9 mouse cellular contexts compared by ENCODE assay signal in the genomic region with DNA sequence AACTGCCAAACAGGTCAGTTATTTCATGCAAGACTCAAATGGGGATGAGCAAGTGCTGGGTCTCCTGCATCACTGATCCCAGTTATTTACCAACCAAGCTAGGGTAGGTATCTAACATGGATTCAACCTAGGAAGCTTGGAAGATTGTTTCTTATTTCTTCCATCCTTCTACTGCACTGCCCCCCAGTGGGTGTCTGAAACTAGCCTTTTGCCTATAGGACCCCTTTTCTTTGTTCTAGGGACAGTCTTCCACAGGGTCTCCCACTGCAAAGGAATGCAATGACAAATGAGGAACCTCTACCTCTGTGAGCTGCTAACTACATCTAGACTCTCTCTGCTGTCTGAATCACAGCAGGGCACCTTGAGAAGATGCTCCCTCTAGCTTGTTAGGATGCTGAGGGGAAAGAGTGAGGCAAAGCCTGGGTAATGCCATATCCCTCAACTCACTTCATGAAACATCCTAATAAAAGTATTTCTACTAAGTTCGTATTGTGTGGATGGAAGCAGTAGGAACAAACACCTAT. TPM values are rescaled to one million over a fixed set of nuclear protein-coding genes. Genes with fewer than 3 reads are reported as not detected.
DNase-seq lines count a peak whose midpoint lies in the region; ATAC-seq and TF ChIP-seq lines count a peak whose summit lies in the region.
"Had no signal": no experiment of that assay in that cellular context is flagged by ENCODE, and none has a peak within 500 bp of the region (broad histone marks: within the 10 kb centered on the region; RNA-seq: fewer than 3 reads in every experiment).

No protein-coding gene starts in this region.

- H3K27ac ChIP-seq in hindbrain, embryonic 10.5 days: 0 out of 2 replicates have a peak overlapping the region, but pooled peaks have one; percentile 2
- no peak overlapping the region for H3K27ac ChIP-seq in hindbrain, embryonic 16.5 days (ENCODE audit: low read depth, low read length)
- no peak overlapping the region; the same call in 1 of the 2 replicates for H3K27ac ChIP-seq in forebrain, embryonic 13.5 days
- H3K27ac ChIP-seq in liver, postnatal 0 days (ENCODE audit: low read depth): no peak overlapping the region

- peak; percentile 20; the same call in 1 of the 2 replicates for TF ChIP-seq CTCF in liver, postnatal 0 days (IDR thresholded peaks at IDR 0.05; ENCODE audit: low read depth)

- no peak overlapping the region for H3K4me2 ChIP-seq in hindbrain, embryonic 16.5 days (ENCODE audit: low read length)
- H3K4me2 ChIP-seq in forebrain, embryonic 13.5 days: peak overlapping the region; percentile 95
- H3K4me2 ChIP-seq in liver, postnatal 0 days (ENCODE audit: low read depth, low read length): peak overlapping the region; percentile 87; the same call in 1 of the 2 replicates

- no peaks in the 10 kb centered on the region for H3K9me3 ChIP-seq in hindbrain, embryonic 10.5 days
- H3K9me3 ChIP-seq in hindbrain, embryonic 16.5 days (ENCODE audit: control insufficient read depth, low read length): no peaks in the 10 kb centered on the region
- H3K9me3 ChIP-seq in forebrain, embryonic 13.5 days (replicated peaks): no peaks in the 10 kb centered on the region
- H3K9me3 ChIP-seq in liver, postnatal 0 days (ENCODE audit: low read length): no peaks in the 10 kb centered on the region

- H3K9ac ChIP-seq in hindbrain, embryonic 16.5 days (ENCODE audit: low read depth, low read length): no peak overlapping the region
- H3K9ac ChIP-seq in forebrain, embryonic 13.5 days: peak overlapping the region; percentile 2; the same call in 1 of the 2 replicates
- no peak overlapping the region for H3K9ac ChIP-seq in liver, postnatal 0 days (replicated peaks)

- TF ChIP-seq EP300 in liver, postnatal 0 days (IDR thresholded peaks at IDR 0.05; ENCODE audit: low read depth): no peak

- no peaks in the 10 kb centered on the region for H3K27me3 ChIP-seq in hindbrain, embryonic 10.5 days (ENCODE audit: insufficient read depth, poor library complexity, severe bottlenecking)
- no peaks in the 10 kb centered on the region for H3K27me3 ChIP-seq in hindbrain, embryonic 16.5 days (replicated peaks; ENCODE audit: control insufficient read depth, insufficient read depth, low read length)
- H3K27me3 ChIP-seq in forebrain, embryonic 13.5 days: no peaks in the 10 kb centered on the region
- H3K27me3 ChIP-seq in liver, postnatal 0 days (ENCODE audit: insufficient read depth, low read length): no peaks in the 10 kb centered on the region

- H3K4me1 ChIP-seq in hindbrain, embryonic 10.5 days (replicated peaks): peaks cover 55% of the 10 kb centered on the region
- peaks cover 36% of the 10 kb centered on the region for H3K4me1 ChIP-seq in hindbrain, embryonic 16.5 days (ENCODE audit: control insufficient read depth, insufficient read depth, low read depth, low read length)
- H3K4me1 ChIP-seq in forebrain, embryonic 13.5 days: peaks cover 52% of the 10 kb centered on the region
- peaks cover 28% of the 10 kb centered on the region for H3K4me1 ChIP-seq in liver, postnatal 0 days (ENCODE audit: insufficient read depth)

- intact Hi-C loops in left cerebral cortex, postnatal 25 days (cut with DNase I): no loop called here

- ATAC-seq in hindbrain, embryonic 16.5 days: no peak
- ATAC-seq in forebrain, embryonic 13.5 days: no peak
- ATAC-seq in liver, postnatal 0 days: no peak

- H3K36me3 ChIP-seq in hindbrain, embryonic 10.5 days: peaks cover 63% of the 10 kb centered on the region
- H3K36me3 ChIP-seq in hindbrain, embryonic 16.5 days (ENCODE audit: control insufficient read depth, insufficient read depth, low read length): peaks cover 16% of the 10 kb centered on the region
- H3K36me3 ChIP-seq in forebrain, embryonic 13.5 days (ENCODE audit: poor library complexity, severe bottlenecking): peaks cover 50% of the 10 kb centered on the region
- H3K36me3 ChIP-seq in liver, postnatal 0 days (replicated peaks; ENCODE audit: insufficient read depth, low read length): peaks cover 24% of the 10 kb centered on the region

- no peak for DNase-seq in hindbrain, embryonic 10.5 days (ENCODE audit: low spot score)
- peak; percentile 60 for DNase-seq in ES-CJ7 (ENCODE audit: low read depth, low spot score)
- DNase-seq in liver, postnatal 0 days: no peak
- no peak for DNase-seq in urinary bladder, postnatal 10 days (ENCODE audit: low spot score)
- no peak for DNase-seq in left cerebral cortex, postnatal 25 days (ENCODE audit: low spot score in 2 of 2)
- no peak for DNase-seq in right cerebral cortex, postnatal 36 days (ENCODE audit: low spot score in 2 of 2)

- 83% methylated on average over 1 of the region's 1 CpGs for WGBS in hindbrain, embryonic 10.5 days
- WGBS in hindbrain, embryonic 16.5 days: 74% methylated on average over 1 of the region's 1 CpGs
- 71% methylated on average over 1 of the region's 1 CpGs for WGBS in forebrain, embryonic 13.5 days
- WGBS in liver, postnatal 0 days (ENCODE audit: insufficient replicate concordance): 66% methylated on average over 1 of the region's 1 CpGs

- H3K4me3 ChIP-seq in hindbrain, embryonic 10.5 days: peak overlapping the region; percentile 85; the same call in 1 of the 2 replicates
- H3K4me3 ChIP-seq in hindbrain, embryonic 16.5 days (ENCODE audit: low read length): no peak overlapping the region
- H3K4me3 ChIP-seq in forebrain, embryonic 13.5 days: peak overlapping the region; percentile 85
- no peak overlapping the region for H3K4me3 ChIP-seq in liver, postnatal 0 days (ENCODE audit: low read depth, low read length)

RNA-seq across cellular contexts. Expression of gene Rps28, which starts 1.9 kb away (rescaled TPM):
- polyA plus RNA-seq in hindbrain, embryonic 10.5 days (2016; fragmentation: Nextera tagmentation; extraction: Ambion mirVana): 712 and 835 TPM in 2 replicates
- polyA plus RNA-seq in hindbrain, embryonic 16.5 days (2015; fragmentation: Nextera tagmentation; extraction: Ambion mirVana): 392 and 410 TPM in 2 replicates
- 779 and 868 TPM in 2 replicates for polyA plus RNA-seq in forebrain, embryonic 13.5 days (2015; fragmentation: Nextera tagmentation; extraction: Ambion mirVana)
- 699 and 710 TPM in 2 replicates for polyA plus RNA-seq in liver, postnatal 0 days (2015; fragmentation: Nextera tagmentation; extraction: Ambion mirVana)
- total RNA-seq in left cerebral cortex, postnatal 25 days (2021): 100 to 1,000 TPM; 675 to 677 TPM

RNA-seq across cellular contexts. Expression of gene Ndufa7, which starts 1.9 kb away (rescaled TPM):
- 517 and 544 TPM in 2 replicates for polyA plus RNA-seq in hindbrain, embryonic 10.5 days (2016; fragmentation: Nextera tagmentation; extraction: Ambion mirVana)
- 464 and 517 TPM in 2 replicates for polyA plus RNA-seq in hindbrain, embryonic 16.5 days (2015; fragmentation: Nextera tagmentation; extraction: Ambion mirVana)
- polyA plus RNA-seq in forebrain, embryonic 13.5 days (2015; fragmentation: Nextera tagmentation; extraction: Ambion mirVana): 473 and 507 TPM in 2 replicates
- polyA plus RNA-seq in liver, postnatal 0 days (2015; fragmentation: Nextera tagmentation; extraction: Ambion mirVana): 379 and 389 TPM in 2 replicates
- 100 to 1,000 TPM; 196 to 205 TPM for total RNA-seq in left cerebral cortex, postnatal 25 days (2021)

RNA-seq across cellular contexts. Expression of gene Kank3, which starts 12.2 kb away (rescaled TPM):
- 26.2 and 28.5 TPM in 2 replicates for polyA plus RNA-seq in hindbrain, embryonic 10.5 days (2016; fragmentation: Nextera tagmentation; extraction: Ambion mirVana)
- polyA plus RNA-seq in hindbrain, embryonic 16.5 days (2015; fragmentation: Nextera tagmentation; extraction: Ambion mirVana): 45.8 and 46.6 TPM in 2 replicates
- 27.3 and 29.0 TPM in 2 replicates for polyA plus RNA-seq in forebrain, embryonic 13.5 days (2015; fragmentation: Nextera tagmentation; extraction: Ambion mirVana)
- polyA plus RNA-seq in liver, postnatal 0 days (2015; fragmentation: Nextera tagmentation; extraction: Ambion mirVana): 9.4 and 10.6 TPM in 2 replicates
- 10 to 100 TPM; 37.0 to 39.7 TPM for total RNA-seq in left cerebral cortex, postnatal 25 days (2021)

RNA-seq across cellular contexts. Expression of gene Cd320, which starts 20.4 kb away (rescaled TPM):
- 87.7 and 91.8 TPM in 2 replicates for polyA plus RNA-seq in hindbrain, embryonic 10.5 days (2016; fragmentation: Nextera tagmentation; extraction: Ambion mirVana)
- polyA plus RNA-seq in hindbrain, embryonic 16.5 days (2015; fragmentation: Nextera tagmentation; extraction: Ambion mirVana): 55.7 and 59.8 TPM in 2 replicates
- 60.1 and 66.1 TPM in 2 replicates for polyA plus RNA-seq in forebrain, embryonic 13.5 days (2015; fragmentation: Nextera tagmentation; extraction: Ambion mirVana)
- polyA plus RNA-seq in liver, postnatal 0 days (2015; fragmentation: Nextera tagmentation; extraction: Ambion mirVana): 16.6 and 17.4 TPM in 2 replicates
- total RNA-seq in left cerebral cortex, postnatal 25 days (2021): 10 to 100 TPM; 28.1 to 28.3 TPM

RNA-seq across cellular contexts. Expression of gene Angptl4, which starts 40.9 kb away (rescaled TPM):
- polyA plus RNA-seq in hindbrain, embryonic 10.5 days (2016; fragmentation: Nextera tagmentation; extraction: Ambion mirVana): 23.4 and 25.9 TPM in 2 replicates
- 26.6 and 29.0 TPM in 2 replicates for polyA plus RNA-seq in hindbrain, embryonic 16.5 days (2015; fragmentation: Nextera tagmentation; extraction: Ambion mirVana)
- polyA plus RNA-seq in forebrain, embryonic 13.5 days (2015; fragmentation: Nextera tagmentation; extraction: Ambion mirVana): 8.6 and 10.0 TPM in 2 replicates
- polyA plus RNA-seq in liver, postnatal 0 days (2015; fragmentation: Nextera tagmentation; extraction: Ambion mirVana): 64.4 and 93.5 TPM in 2 replicates
- total RNA-seq in left cerebral cortex, postnatal 25 days (2021): 1 to 10 TPM; 3.9 to 4.1 TPM
- total RNA-seq: neutrophil, adult 5-6 weeks had no signal

Comparison
In these comparisons a context has a peak if more than half of its experiments do, and no peak if none do; other contexts are left out.
1. H3K4me3 ChIP-seq: peak in hindbrain, embryonic 10.5 days (single experiment) and forebrain, embryonic 13.5 days (single experiment); none in hindbrain, embryonic 16.5 days (single experiment) and liver, postnatal 0 days (single experiment).